Mouse (Mus musculus) intestine, embryonic 15.5 days (tissue): ENCODE data around the gene Zfp940. TPM values are rescaled to one million over a fixed set of nuclear protein-coding genes. Genes with fewer than 3 reads are reported as not detected.
"Not testable (repeated sequence)": the region's sequence is repeated elsewhere in the genome, so short reads cannot be mapped to it uniquely, and the experiment has no call there.

Source experiments
- ATAC-seq: fragments of 200-750 bp; cut with Nextera tagmentation; 2 replicates; pipeline ENCODE4 v1.8.0; 2017; ENCODE audit warnings: moderate TSS enrichment, moderate library complexity
- H3K27ac ChIP-seq: fragments of 300-500 bp; sonication (generic); 2 replicates; pipeline ENCODE4 v1.5.1; 2015; ENCODE audit warnings: mild to moderate bottlenecking, inconsistent platforms
- H3K27me3 ChIP-seq: fragments of 300-500 bp; sonication (generic); replicated peaks from 2 replicates; pipeline ENCODE4 v1.6.1; 2015; ENCODE audit warnings: inconsistent platforms
- H3K36me3 ChIP-seq: fragments of 300-500 bp; sonication (generic); 2 replicates; pipeline ENCODE4 v1.6.1; 2015; ENCODE audit warnings: inconsistent platforms
- H3K4me1 ChIP-seq: fragments of 300-500 bp; sonication (generic); replicated peaks from 2 replicates; pipeline ENCODE4 v1.6.1; 2015; ENCODE audit warnings: inconsistent platforms
- H3K4me2 ChIP-seq: fragments of 300-500 bp; sonication (generic); replicated peaks from 2 replicates; pipeline ENCODE4 v1.6.1; 2015; ENCODE audit warnings: mild to moderate bottlenecking, inconsistent platforms
- H3K4me3 ChIP-seq: fragments of 300-500 bp; sonication (generic); replicated peaks from 2 replicates; pipeline ENCODE4 v1.5.1; 2015; ENCODE audit warnings: inconsistent platforms
- H3K9ac ChIP-seq: fragments of 300-500 bp; sonication (generic); 2 replicates; pipeline ENCODE4 v1.6.1; 2015; ENCODE audit warnings: inconsistent platforms
- H3K9me3 ChIP-seq: fragments of 300-500 bp; sonication (generic); 2 replicates; pipeline ENCODE4 v1.6.1; 2016; ENCODE audit warnings: inconsistent platforms
- WGBS: fragments of 180-500 bp; shearing (Covaris S2); methylation state at CpG from one replicate; pipeline ENCODE4 v1.1.7; 2015; 5-methylcytosine and 5-hydroxymethylcytosine counted together
- polyA plus RNA-seq: library from polyadenylated mRNA; unstranded; fragments of >200 nt; fragmentation: Nextera tagmentation; extraction: Ambion mirVana; gene quantifications from 2 replicates; pipeline ENCODE4 v1.2.1, GENCODE M21; 2015

The Zfp940 gene
- polyA plus RNA-seq, result 3.3 and 4.0 TPM in 2 replicates

DNA sequence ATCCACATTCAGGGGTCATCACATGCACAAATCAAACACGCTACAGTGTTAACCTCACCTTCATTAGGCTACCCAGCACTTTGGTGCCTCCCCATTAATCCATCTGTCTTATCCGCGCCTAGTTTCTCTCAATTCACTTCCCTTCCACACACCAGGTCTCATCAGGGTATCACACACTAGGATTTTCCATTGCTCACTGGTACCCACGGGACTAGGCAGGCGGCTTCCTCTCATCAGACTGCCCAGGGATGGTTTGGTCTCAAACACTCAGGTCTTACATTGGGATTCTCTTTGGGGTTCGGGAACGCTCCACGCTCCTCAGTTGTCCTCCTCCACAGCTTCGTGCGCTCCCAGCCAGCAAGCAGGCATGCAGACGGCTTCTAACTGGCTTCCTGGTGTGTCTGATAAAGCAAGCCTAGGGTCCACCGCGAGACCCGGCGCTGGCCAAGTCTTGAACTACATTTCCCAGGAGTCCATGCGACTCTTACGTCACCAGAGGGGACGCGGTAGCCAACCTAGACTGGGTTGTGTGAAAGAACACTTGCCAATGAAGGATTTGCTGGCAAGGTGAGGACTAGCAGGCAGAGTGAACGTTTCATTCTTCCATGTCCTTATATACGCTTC, at the start of gene Zfp940:
TSS of gene Zfp940 (minus strand) at position 451 of the 624 bp plus-strand sequence.
- Histone ChIP-seq H3K4me1 (no peaks in the 10 kb centered on the region), H3K4me2 (peak within 1 kb of the TSS; percentile 66), H3K9me3 (no peaks in the 10 kb centered on the region), H3K9ac (peak within 1 kb of the TSS; percentile 47), H3K27me3 (no peaks in the 10 kb centered on the region), H3K36me3 (no peaks in the 10 kb centered on the region), H3K27ac (no peak within 1 kb of the TSS), H3K4me3 (peak within 1 kb of the TSS; percentile 54)
- peak; percentile 97 for ATAC-seq
- 1% methylated on average over 21 of the region's 21 CpGs for WGBS

DNA sequence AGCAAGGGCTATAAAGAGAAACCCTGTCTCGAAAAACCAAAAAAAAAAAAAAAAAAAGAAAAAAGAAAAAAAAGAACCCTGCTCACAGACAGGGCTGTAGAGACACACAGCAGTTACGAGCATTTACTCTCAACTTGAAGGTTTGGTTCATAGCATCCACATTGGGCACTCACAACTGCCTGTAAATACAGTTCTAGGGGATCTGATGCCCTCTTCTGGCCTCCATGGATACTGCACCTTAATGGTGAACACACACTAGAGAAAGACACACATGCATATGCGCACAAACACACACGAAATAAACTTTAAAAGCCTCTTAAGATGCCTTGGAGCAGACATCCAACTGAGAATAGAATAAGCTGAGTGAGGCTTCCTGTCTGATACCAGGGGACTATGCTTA, 44.9 kb upstream of the Zfp940 start:
- Histone ChIP-seq H3K4me3 (no peak overlapping the region), H3K36me3 (peaks cover 50% of the 10 kb centered on the region), H3K9ac (no peak overlapping the region), H3K27me3 (no peaks in the 10 kb centered on the region), H3K4me1 (no peaks in the 10 kb centered on the region), H3K27ac (no peak overlapping the region), H3K9me3 (peaks cover 19% of the 10 kb centered on the region), H3K4me2 (no peak overlapping the region)
- WGBS, result 90% methylated on average over 4 of the region's 4 CpGs
- no peak for ATAC-seq

DNA sequence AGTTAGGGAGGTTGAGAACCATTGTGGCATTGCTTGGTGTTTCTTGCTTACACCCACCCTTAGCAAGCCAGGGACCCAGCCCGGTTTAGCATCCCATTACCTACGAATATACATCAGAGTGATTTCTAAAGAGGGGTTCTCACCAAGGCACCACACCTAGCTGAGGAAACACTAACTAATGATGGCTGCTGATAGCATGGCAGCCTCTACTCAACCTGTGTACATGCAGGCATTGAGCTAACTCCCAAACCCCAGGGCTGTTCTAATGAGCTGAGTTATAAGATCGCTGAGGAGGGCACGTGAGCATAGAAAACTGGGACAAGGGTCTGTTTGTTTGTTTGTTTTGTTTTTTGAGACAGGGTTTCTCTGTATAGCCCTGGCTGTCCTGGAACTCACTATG, 39.3 kb upstream of the Zfp940 start:
- Histone ChIP-seq H3K4me1 (no peaks in the 10 kb centered on the region), H3K27ac (no peak overlapping the region), H3K4me2 (no peak overlapping the region), H3K4me3 (no peak overlapping the region), H3K9me3 (peaks cover 19% of the 10 kb centered on the region), H3K9ac (no peak overlapping the region), H3K27me3 (no peaks in the 10 kb centered on the region), H3K36me3 (peaks cover 55% of the 10 kb centered on the region)
- 99% methylated on average over 4 of the region's 4 CpGs for WGBS
- ATAC-seq, result no peak

DNA sequence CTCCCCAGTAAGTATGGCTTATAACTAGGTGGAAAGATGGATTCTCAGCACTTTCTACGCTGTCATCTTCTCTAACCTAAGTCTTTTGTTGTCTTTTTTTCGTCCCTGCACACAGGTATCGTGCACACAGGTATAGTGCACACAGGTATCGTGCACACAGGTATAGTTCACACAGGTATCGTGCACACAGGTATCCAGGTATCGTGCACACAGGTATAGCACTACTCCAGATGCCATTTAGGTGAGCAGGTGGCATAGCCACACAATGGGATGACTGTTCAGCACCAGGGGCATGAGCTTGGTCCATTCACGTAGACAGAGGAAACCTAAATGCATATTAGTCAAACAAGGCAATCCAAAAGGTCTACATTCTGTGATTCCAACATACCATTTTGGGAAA, 37.0 kb upstream of the Zfp940 start:
- Histone ChIP-seq H3K4me2 (no peak overlapping the region), H3K4me1 (no peaks in the 10 kb centered on the region), H3K27me3 (no peaks in the 10 kb centered on the region), H3K4me3 (no peak overlapping the region), H3K36me3 (peaks cover 40% of the 10 kb centered on the region), H3K9me3 (peaks cover 17% of the 10 kb centered on the region), H3K9ac (no peak overlapping the region), H3K27ac (no peak overlapping the region)
- 93% methylated on average over 7 of the region's 7 CpGs for WGBS
- ATAC-seq, result no peak

DNA sequence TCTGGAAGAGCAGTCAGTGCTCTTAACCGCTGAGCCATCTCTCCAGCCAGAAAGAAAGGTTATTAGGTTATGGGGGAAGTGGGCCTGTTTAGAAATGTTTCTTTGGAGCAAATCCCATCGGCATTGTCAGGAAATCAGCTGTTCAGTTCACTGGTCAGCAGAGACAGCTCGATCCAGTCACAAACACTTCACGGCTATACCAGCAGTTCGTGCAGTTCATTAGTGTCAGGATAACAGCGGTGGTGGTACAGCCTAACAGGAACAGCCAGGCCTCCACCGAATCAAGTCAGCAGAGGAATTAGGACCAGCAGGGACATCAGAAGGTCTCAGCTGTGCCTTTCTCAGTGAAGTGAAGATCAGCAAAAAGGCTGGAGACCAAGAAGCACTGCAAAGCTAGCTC, 27.4 kb upstream of the Zfp940 start:
- Histone ChIP-seq H3K9ac (no peak overlapping the region), H3K4me3 (no peak overlapping the region), H3K4me2 (no peak overlapping the region), H3K27me3 (no peaks in the 10 kb centered on the region), H3K9me3 (no peaks in the 10 kb centered on the region), H3K4me1 (no peaks in the 10 kb centered on the region), H3K27ac (no peak overlapping the region), H3K36me3 (no peaks in the 10 kb centered on the region)
- ATAC-seq, result no peak
- WGBS, result 83% methylated on average over 7 of the region's 7 CpGs

DNA sequence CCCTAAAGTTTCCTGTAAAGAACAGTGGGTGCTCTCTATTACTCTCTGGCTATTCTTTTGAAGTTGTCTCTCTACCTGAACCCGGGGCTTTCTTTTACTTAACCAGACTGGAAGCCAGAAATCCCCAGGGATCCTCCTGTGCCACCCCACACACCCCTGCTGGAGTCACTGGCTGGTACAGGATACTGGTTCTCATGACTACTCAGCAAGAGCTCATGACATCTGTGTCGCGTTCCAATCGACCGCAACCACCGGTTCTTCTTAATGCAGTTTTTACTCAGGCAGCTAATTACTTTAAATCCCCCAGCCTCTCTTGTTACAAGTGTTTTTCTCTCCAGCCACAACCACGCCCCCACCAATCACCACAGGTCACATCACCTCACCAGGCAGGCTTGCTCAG, 26.6 kb upstream of the Zfp940 start:
- peaks cover 7% of the 10 kb centered on the region for H3K36me3 ChIP-seq
- WGBS, result 78% methylated on average over 7 of the region's 7 CpGs

DNA sequence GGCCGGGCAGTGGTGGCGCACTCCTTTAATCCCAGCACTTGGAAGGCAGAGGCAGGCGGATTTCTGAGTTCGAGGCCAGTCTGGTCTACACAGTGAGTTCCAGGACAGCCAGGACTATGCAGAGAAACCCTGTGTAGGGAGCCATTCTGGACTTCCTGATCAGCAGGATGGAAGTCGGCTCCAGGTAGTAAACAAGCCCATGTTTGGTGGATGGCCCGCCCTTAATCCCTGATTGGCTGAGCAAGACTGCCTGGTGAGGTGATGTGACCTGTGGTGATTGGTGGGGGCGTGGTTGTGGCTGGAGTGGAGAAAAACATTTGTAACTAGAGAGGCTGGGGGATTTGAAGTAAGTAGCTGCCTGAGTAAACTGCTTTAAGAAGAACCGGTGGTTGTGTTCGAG, 24.1 kb upstream of the Zfp940 start:
- not testable (repeated sequence) for H3K27me3 ChIP-seq, H3K9ac ChIP-seq, H3K9me3 ChIP-seq, H3K4me1 ChIP-seq, H3K4me3 ChIP-seq, ATAC-seq, H3K27ac ChIP-seq, H3K4me2 ChIP-seq
- WGBS, result 92% methylated on average over 9 of the region's 9 CpGs
- peaks cover 16% of the 10 kb centered on the region for H3K36me3 ChIP-seq

More for the DNA sequence above, 26.6 kb upstream of the Zfp940 start:
- H3K9me3 ChIP-seq, result 0 out of 2 replicates have a peak, but pooled peaks cover 8% of the 10 kb centered on the region
- H3K27me3 ChIP-seq, result no peaks in the 10 kb centered on the region
- no peak for ATAC-seq
- no peak overlapping the region for H3K4me3 ChIP-seq
- no peak overlapping the region for H3K9ac ChIP-seq
- H3K4me2 ChIP-seq, result no peak overlapping the region
- no peaks in the 10 kb centered on the region for H3K4me1 ChIP-seq
- no peak overlapping the region for H3K27ac ChIP-seq

DNA sequence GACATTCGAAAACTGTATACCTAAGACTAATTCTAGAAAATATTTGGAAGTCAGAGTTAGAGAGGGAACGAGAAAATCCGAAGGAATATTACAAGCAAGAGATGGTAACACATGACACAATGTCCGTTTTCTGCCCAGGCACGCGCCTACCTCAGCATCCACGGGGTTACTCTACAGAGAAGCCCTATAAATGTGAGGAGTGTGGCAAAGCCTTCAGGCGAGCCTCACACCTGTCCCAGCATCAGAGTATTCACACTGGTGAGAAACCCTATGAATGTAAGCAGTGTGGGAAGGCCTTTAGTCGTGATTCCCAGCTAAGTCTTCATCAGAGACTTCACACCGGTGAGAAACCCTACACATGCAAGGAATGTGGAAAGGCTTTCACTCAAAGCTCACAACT, 20.8 kb upstream of the Zfp940 start:
- Histone ChIP-seq H3K36me3 (peaks cover 16% of the 10 kb centered on the region), H3K9me3 (0 out of 2 replicates have a peak, but pooled peaks cover 9% of the 10 kb centered on the region), H3K4me2 (no peak overlapping the region), H3K27me3 (no peaks in the 10 kb centered on the region), H3K27ac (no peak overlapping the region), H3K4me1 (no peaks in the 10 kb centered on the region), H3K9ac (no peak overlapping the region), H3K4me3 (no peak overlapping the region)
- no peak for ATAC-seq
- WGBS, result 94% methylated on average over 10 of the region's 10 CpGs

DNA sequence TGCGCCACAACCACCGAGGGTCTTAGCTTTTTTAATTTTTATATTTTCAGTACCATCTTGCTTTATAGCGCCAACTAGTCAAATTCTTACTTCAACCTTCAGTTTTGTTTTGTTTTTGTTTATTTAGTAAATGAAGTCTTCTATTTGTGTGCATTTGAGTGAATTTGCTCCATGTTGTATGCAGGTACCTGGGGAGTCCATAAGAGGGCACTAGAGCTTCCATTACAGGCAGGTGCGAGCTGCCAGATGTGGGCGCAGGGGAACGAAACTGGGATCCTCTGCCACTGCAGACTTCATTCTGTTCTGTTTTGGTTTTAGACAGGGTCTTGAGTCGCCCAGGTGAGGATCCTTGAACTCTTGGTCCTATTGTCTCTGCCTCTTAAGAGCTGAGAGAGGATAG, 8.2 kb upstream of the Zfp940 start:
- WGBS, result 87% methylated on average over 7 of the region's 7 CpGs
- Histone ChIP-seq H3K9ac (no peak overlapping the region), H3K9me3 (no peaks in the 10 kb centered on the region), H3K27ac (no peak overlapping the region), H3K4me3 (no peak overlapping the region), H3K4me1 (no peaks in the 10 kb centered on the region), H3K27me3 (no peaks in the 10 kb centered on the region), H3K4me2 (no peak overlapping the region), H3K36me3 (no peaks in the 10 kb centered on the region)
- no peak for ATAC-seq

DNA sequence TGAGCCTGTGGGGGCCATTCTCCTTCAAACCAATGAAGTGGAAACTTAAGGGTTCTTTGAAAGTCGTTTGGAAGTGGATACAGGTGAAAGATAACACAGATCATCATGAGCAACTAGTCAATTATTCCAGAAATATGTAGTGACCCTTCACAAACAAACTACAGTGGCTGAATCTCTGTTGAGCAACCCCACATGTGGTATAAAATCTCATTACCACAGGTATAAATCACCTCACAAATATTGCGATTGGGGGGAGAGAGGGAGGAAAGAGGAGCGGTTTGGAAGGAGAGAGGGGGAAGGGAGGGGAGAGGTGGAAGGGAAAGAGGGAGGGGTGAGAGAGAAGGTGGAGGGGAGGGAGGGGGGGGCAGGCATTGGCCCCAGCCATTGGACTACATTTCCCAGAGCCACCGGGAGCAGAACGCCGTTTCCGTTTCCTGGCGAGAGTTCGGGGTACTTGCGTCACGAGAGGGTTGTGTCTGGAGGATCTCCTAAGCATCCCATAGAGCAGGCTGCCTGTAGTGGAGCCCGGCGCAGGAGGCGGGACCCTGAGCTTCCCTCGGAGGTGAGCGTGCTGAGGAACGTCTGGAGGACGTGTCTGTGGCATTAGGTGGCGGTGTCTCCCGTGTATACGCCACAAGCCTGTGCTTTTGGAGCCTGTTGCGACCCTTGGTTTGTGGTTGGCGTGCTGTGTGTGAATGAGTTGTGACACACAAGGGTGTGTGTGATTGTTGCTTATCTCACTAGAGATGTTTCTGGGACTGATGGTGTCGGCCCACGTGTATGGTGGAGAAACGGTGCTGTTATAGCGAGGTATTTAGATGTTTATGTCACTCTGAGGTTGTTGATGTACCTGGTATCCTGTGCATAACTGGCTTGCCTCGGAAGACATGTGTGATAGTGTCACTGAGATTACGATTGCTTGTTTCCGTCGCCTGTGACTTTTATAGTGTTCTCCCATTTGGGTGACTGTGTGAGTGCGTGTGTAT, 6.4 kb upstream of the Zfp940 start, which contains the start of gene Zfp420:
TSS of gene Zfp420 (plus strand) at position 448 of the 986 bp plus-strand sequence.
- no peaks in the 10 kb centered on the region for H3K4me1 ChIP-seq

DNA sequence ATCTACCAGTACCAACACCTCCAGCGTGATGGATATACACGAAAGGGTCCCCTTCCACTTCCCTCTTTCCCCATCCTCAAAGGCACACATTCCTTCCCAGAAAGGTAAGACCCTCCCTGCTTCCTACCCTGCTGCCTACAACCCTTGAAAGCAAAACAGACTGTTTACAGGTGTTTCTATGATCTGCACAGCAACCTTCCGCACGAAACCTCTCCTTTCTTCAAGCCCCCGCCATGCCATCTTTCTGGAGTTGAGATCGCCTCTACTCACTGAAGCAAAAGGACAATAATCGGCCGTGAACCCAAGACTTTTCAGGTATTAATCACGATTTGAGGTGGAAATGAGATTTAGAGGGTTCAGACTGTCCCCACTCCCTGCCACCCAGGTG, 644 bp downstream of the Zfp940 start:
- H3K9me3 ChIP-seq, result no peaks in the 10 kb centered on the region
- H3K9ac ChIP-seq, result peak overlapping the region; percentile 47
- WGBS, result 57% methylated on average over 9 of the region's 9 CpGs
- H3K36me3 ChIP-seq, result no peaks in the 10 kb centered on the region
- H3K4me3 ChIP-seq, result peak overlapping the region; percentile 54
- H3K4me1 ChIP-seq, result no peaks in the 10 kb centered on the region
- H3K4me2 ChIP-seq, result peak overlapping the region; percentile 66
- H3K27ac ChIP-seq, result no peak overlapping the region
- no peaks in the 10 kb centered on the region for H3K27me3 ChIP-seq
- ATAC-seq, result no peak; the same call in 1 of the 2 replicates

More for the DNA sequence above, 6.4 kb upstream of the Zfp940 start, which contains the start of gene Zfp420:
- ATAC-seq, result peak; percentile 98
- Histone ChIP-seq H3K9me3 (no peaks in the 10 kb centered on the region), H3K9ac (peak within 1 kb of the TSS; percentile 55), H3K27ac (no peak within 1 kb of the TSS), H3K4me3 (peak within 1 kb of the TSS; percentile 56), H3K4me2 (peak within 1 kb of the TSS; percentile 79), H3K27me3 (no peaks in the 10 kb centered on the region), H3K36me3 (no peaks in the 10 kb centered on the region)
- 4% methylated on average over 32 of the region's 32 CpGs for WGBS

DNA sequence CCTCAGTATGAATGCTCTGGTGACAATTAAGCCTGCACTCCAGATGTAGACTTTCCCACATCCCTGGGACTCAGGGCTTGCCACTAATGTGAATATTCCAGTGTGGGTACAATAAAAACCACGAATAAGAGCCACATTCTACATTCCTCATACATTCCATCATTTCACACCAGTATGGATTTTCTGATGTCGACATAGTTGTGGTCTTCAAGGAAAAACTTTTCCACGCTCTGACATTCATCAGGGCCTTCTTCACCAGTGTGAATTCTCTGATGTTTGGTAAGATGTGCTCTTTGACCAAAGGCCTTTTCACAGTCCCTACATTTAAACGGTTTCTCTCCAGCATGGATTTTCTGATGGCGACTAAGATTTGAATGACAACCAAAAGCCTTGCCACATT, 8.9 kb downstream of the Zfp940 start:
- WGBS, result 91% methylated on average over 5 of the region's 5 CpGs
- Histone ChIP-seq H3K27ac (no peak overlapping the region), H3K27me3 (no peaks in the 10 kb centered on the region), H3K4me3 (no peak overlapping the region), H3K4me2 (no peak overlapping the region), H3K36me3 (0 out of 2 replicates have a peak, but pooled peaks cover 3% of the 10 kb centered on the region), H3K9me3 (no peaks in the 10 kb centered on the region), H3K4me1 (no peaks in the 10 kb centered on the region), H3K9ac (no peak overlapping the region)
- ATAC-seq, result no peak
